Mouse (Mus musculus) urinary bladder, postnatal 4 days (tissue): ENCODE measurements around the gene Fgfr2.
A peak's percentile ranks its signal among the peaks of the same experiment; 100 is the strongest.

Source experiments
- DNase-seq, 2 experiments: peaks; one replicate each; pipeline ENCODE4 v3.0.0; 2021 to 2022; ENCODE audit warnings: low spot score in 2 of 2

Fgfr2 gene

GRCm38 (mm10) chr7:130812407-130812806 is 2310.7 kb downstream of the Fgfr2 start:
- DNase-seq = no peak

GRCm38 (mm10) chr7:130810238-130810637 is 2312.9 kb downstream of the Fgfr2 start:
- DNase-seq = no peak

- no peak for DNase-seq
Measured at GRCm38 (mm10) chr7:130808694-130809093, 2314.5 kb downstream of the Fgfr2 start.

GRCm38 (mm10) chr7:130807749-130808148 is 2315.4 kb downstream of the Fgfr2 start:
- peak in 1 of 2 experiments; percentile 29 for DNase-seq

GRCm38 (mm10) chr7:130804991-130805390 is 2318.2 kb downstream of the Fgfr2 start:
- no peak for DNase-seq

- DNase-seq = no peak
Measured at GRCm38 (mm10) chr7:130803251-130803825, 2319.8 kb downstream of the Fgfr2 start.

GRCm38 (mm10) chr7:130801811-130802210 is 2321.3 kb downstream of the Fgfr2 start:
- DNase-seq = no peak

GRCm38 (mm10) chr7:130800681-130801080 is 2322.5 kb downstream of the Fgfr2 start:
- DNase-seq = no peak

GRCm38 (mm10) chr7:130799418-130799817 is 2323.7 kb downstream of the Fgfr2 start:
- no peak for DNase-seq

GRCm38 (mm10) chr7:130797524-130797923 is 2325.6 kb downstream of the Fgfr2 start:
- DNase-seq = no peak

- DNase-seq = no peak
Measured at GRCm38 (mm10) chr7:130796786-130797185, 2326.4 kb downstream of the Fgfr2 start.

- no peak for DNase-seq
Measured at GRCm38 (mm10) chr7:130793671-130794070, 2329.5 kb downstream of the Fgfr2 start.

- no peak for DNase-seq
Measured at GRCm38 (mm10) chr7:130789456-130789855, 2333.7 kb downstream of the Fgfr2 start.

GRCm38 (mm10) chr7:130788950-130789349 is 2334.2 kb downstream of the Fgfr2 start:
- no peak for DNase-seq

- DNase-seq = no peak
Measured at GRCm38 (mm10) chr7:130787537-130787936, 2335.6 kb downstream of the Fgfr2 start.

GRCm38 (mm10) chr7:130786708-130787107 is 2336.4 kb downstream of the Fgfr2 start:
- no peak for DNase-seq

- no peak for DNase-seq
Measured at GRCm38 (mm10) chr7:130785923-130786575, 2337.1 kb downstream of the Fgfr2 start.

GRCm38 (mm10) chr7:130782501-130783050 is 2340.6 kb downstream of the Fgfr2 start:
- DNase-seq = no peak

GRCm38 (mm10) chr7:130780866-130781419 is 2342.2 kb downstream of the Fgfr2 start:
- DNase-seq = no peak

- DNase-seq = no peak
Measured at GRCm38 (mm10) chr7:130773914-130774630, 2349.1 kb downstream of the Fgfr2 start, which contains the start of gene Btbd16. TSS of gene Btbd16 (plus strand) at chr7:130774069.

- DNase-seq = no peak
Measured at GRCm38 (mm10) chr7:130773171-130773830, 2349.8 kb downstream of the Fgfr2 start.

- peak; percentile 66 to 86 for DNase-seq
Measured at GRCm38 (mm10) chr7:130770707-130771106, 2352.4 kb downstream of the Fgfr2 start.
